Mouse (Mus musculus) forebrain, embryonic 11.5 days (tissue): Measurements from ENCODE around the gene Mif4gd. TPM values are rescaled to one million over a fixed set of nuclear protein-coding genes. Genes with fewer than 3 reads are reported as not detected.

ENCODE experiments used
- ATAC-seq: fragments of 200-750 bp; cut with Nextera tagmentation; replicated peaks from 2 replicates; pipeline ENCODE4 v1.8.0; 2017; ENCODE audit warnings: moderate TSS enrichment; ENCODE audit not compliant: low FRiP score
- DNase-seq: peaks from one replicate; pipeline ENCODE4 v3.0.0-alpha.2; 2017; ENCODE audit warnings: low spot score
- H3K27ac ChIP-seq: fragments of 300-500 bp; sonication (generic); 2 replicates; pipeline ENCODE4 v1.5.1; 2014; ENCODE audit warnings: low read depth, low read length
- H3K27me3 ChIP-seq: fragments of 300-500 bp; sonication (generic); 2 replicates; pipeline ENCODE4 v1.6.1; 2014; ENCODE audit warnings: mild to moderate bottlenecking, low read length, mixed read lengths; ENCODE audit not compliant: control insufficient read depth, insufficient read depth
- H3K36me3 ChIP-seq: fragments of 300-500 bp; sonication (generic); 2 replicates; pipeline ENCODE4 v1.6.1; 2014; ENCODE audit warnings: mild to moderate bottlenecking, low read length, moderate library complexity, mixed read lengths; ENCODE audit not compliant: control insufficient read depth, insufficient read depth
- H3K4me1 ChIP-seq: fragments of 300-500 bp; sonication (generic); replicated peaks from 2 replicates; pipeline ENCODE4 v1.6.1; 2014; ENCODE audit warnings: low read length, mixed read lengths; ENCODE audit not compliant: control insufficient read depth, insufficient read depth
- H3K4me2 ChIP-seq: fragments of 300-500 bp; sonication (generic); 2 replicates; pipeline ENCODE4 v1.6.1; 2014; ENCODE audit warnings: low read depth, mild to moderate bottlenecking, low read length, moderate library complexity, mixed read lengths; ENCODE audit not compliant: severe bottlenecking
- H3K4me3 ChIP-seq: fragments of 300-500 bp; sonication (generic); 2 replicates; pipeline ENCODE4 v1.5.1; 2014; ENCODE audit warnings: low read depth, low read length
- H3K9ac ChIP-seq: fragments of 300-500 bp; sonication (generic); 2 replicates; pipeline ENCODE4 v1.6.1; 2014; ENCODE audit warnings: low read length
- H3K9me3 ChIP-seq: fragments of 300-500 bp; sonication (generic); 2 replicates; pipeline ENCODE4 v1.6.1; 2016; ENCODE audit warnings: low read length, mixed read lengths; ENCODE audit not compliant: control insufficient read depth
- WGBS: fragments of 180-500 bp; shearing (Covaris S2); extraction: QIAGEN DNeasy Blood & Tissue Kit; methylation state at CpG from one replicate; pipeline ENCODE4 v1.1.7; 2014; 5-methylcytosine and 5-hydroxymethylcytosine counted together
- polyA plus RNA-seq: library from polyadenylated mRNA; unstranded; fragments of >200 nt; fragmentation: Nextera tagmentation; extraction: Ambion mirVana; gene quantifications from 2 replicates; pipeline ENCODE4 v1.2.1, GENCODE M21; 2014

The Mif4gd gene
- polyA plus RNA-seq: 19.2 and 22.6 TPM in 2 replicates

DNA sequence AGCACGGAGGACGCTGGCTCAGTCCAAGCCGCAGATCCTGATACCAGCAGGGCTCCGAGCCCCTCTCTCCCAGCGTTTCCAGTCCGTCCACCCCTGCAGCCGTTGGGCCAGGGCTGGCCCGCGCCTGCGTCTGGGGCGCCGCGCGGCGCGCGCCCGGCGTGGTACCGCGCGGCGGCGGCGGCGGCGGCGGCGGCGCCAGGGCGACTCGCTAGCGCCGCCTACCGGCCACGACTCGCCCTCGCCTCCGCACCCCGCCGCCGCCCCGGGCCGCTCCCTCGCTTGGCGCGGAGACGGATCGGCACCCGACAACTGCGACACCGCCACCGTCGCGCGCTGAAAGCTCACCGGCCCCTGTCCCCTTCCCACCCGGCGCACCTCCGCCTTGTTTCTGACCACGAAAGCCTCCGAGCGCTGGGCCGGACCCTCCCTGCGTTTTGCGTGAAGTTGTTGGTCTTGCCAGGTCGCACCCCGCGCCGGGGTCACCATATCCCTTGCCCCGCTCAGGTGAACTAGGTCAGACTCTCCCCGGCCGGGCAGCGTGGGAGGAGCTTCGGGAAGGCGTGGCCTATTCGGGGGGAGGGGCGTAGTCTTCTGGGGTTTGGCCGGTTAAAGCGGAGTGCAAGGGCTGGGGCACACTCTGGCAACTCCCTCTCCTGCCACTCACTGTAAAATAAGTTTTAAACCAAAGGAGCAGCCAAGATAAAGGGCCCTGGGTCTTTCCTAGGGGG lies at the start of gene Mif4gd:
Gene Mif4gd, minus strand, starts transcription at position 560 of the 728 bp plus-strand sequence.
- under 1% methylated on average over 50 of the region's 80 CpGs for WGBS
- H3K9me3 ChIP-seq: no peaks in the 10 kb centered on the region
- ATAC-seq (peak; percentile 85), DNase-seq (peak; percentile 92)
- peak within 1 kb of the TSS; percentile 70 for H3K9ac ChIP-seq
- H3K4me1 ChIP-seq: peaks cover 16% of the 10 kb centered on the region
- H3K4me3 ChIP-seq: peak within 1 kb of the TSS; percentile 53
- H3K36me3 ChIP-seq: peaks cover 2% of the 10 kb centered on the region; the same call in 1 of the 2 replicates
- no peaks in the 10 kb centered on the region for H3K27me3 ChIP-seq
- peak within 1 kb of the TSS; percentile 57 for H3K27ac ChIP-seq
- peak within 1 kb of the TSS; percentile 89 for H3K4me2 ChIP-seq

DNA sequence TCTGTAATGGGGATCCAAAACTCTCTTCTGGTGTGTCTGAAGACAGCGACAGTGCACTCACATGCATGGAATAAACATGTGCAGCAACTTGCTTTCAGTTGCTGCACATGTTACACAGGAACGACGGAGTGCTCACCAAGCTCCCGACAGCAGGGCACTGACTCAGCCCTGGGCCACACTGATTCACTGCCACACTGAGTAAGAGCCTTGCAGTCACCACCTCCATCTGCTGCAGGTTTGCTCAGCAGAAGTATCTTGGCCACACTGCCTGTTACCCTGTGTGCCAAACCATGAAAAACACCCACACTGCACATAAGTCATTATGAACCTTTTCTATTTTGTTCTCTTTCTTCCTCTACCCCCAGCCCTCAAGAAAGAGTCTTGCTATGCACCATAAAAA lies 47.6 kb upstream of the Mif4gd start:
- Histone ChIP-seq H3K4me3 (no peak overlapping the region), H3K4me2 (no peak overlapping the region), H3K27me3 (no peaks in the 10 kb centered on the region), H3K36me3 (no peaks in the 10 kb centered on the region), H3K27ac (no peak overlapping the region), H3K9me3 (no peaks in the 10 kb centered on the region), H3K4me1 (no peaks in the 10 kb centered on the region), H3K9ac (no peak overlapping the region)
- DNase-seq (no peak), ATAC-seq (no peak)
- 96% methylated on average over 4 of the region's 4 CpGs for WGBS

DNA sequence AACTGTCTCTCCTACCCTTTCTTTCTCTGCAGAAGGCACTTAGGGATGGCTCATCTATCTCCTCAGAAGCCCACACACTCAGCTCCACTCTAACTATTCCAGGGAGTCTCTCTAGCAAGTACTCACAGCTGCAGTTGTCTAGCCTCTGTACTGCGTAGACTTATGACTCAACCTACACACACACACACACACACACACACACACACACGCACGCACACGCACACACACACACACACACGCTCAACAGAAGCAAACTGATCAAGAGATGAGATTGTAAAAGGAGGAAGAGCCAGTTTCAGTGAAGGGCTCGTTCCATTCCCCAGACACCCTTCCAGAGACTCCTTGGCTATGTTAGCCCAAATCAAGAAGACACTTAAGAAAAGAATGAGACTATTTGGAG lies 45.8 kb upstream of the Mif4gd start:
- Histone ChIP-seq H3K4me2 (no peak overlapping the region), H3K4me1 (no peaks in the 10 kb centered on the region), H3K4me3 (no peak overlapping the region), H3K36me3 (no peaks in the 10 kb centered on the region; the same call in 1 of the 2 replicates), H3K9me3 (no peaks in the 10 kb centered on the region), H3K9ac (no peak overlapping the region), H3K27ac (no peak overlapping the region), H3K27me3 (no peaks in the 10 kb centered on the region)
- ATAC-seq (no peak), DNase-seq (no peak)
- 94% methylated on average over 6 of the region's 6 CpGs for WGBS

DNA sequence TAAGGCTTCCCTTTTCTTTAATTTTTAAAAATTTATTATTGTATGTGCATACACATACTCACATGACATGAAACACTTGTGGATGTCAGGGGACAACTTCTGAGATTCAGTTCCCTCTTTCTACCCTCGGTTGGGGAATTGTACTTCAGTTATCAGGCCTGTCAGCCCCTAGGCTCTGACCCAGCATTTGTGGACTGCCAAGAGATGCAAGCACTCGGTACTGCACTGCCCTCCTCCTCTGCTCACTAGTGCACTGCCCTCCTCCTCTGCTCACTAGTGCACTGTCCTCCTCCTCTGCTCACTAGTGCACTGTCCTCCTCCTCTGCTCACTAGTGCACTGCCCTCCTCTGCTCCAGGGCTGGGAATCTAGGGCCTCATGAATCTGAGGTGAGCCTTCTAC lies 41.4 kb upstream of the Mif4gd start:
- H3K4me2 ChIP-seq: no peak overlapping the region
- H3K4me3 ChIP-seq: no peak overlapping the region
- no peak for DNase-seq
- no peak overlapping the region for H3K9ac ChIP-seq
- no peak overlapping the region for H3K27ac ChIP-seq
- H3K36me3 ChIP-seq: no peaks in the 10 kb centered on the region; the same call in 1 of the 2 replicates
- no peaks in the 10 kb centered on the region for H3K9me3 ChIP-seq
- H3K27me3 ChIP-seq: no peaks in the 10 kb centered on the region
- WGBS: 86% methylated on average over 2 of the region's 2 CpGs
- no peak for ATAC-seq
- H3K4me1 ChIP-seq: no peaks in the 10 kb centered on the region

DNA sequence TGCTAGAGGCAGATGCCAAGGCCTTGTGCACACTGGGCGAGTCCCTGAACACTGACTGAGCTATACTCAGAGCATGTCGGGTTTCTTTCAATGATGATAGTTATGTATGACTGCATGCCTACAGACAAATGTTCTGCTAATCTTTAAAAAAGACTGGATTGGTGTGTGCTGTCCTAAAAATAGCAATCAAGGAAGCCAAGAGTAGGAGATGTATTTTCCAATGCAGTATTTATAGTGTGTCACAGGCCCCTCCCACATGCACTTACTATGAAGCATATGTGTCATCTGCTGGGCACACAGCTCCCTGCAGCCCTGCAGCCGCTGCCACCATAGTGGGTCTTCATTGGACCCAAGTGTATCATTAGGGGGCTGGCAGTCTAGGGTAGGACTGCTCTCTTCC lies 40.4 kb upstream of the Mif4gd start:
- H3K27me3 ChIP-seq: no peaks in the 10 kb centered on the region
- H3K36me3 ChIP-seq: no peaks in the 10 kb centered on the region; the same call in 1 of the 2 replicates
- H3K4me3 ChIP-seq: no peak overlapping the region
- no peak overlapping the region for H3K9ac ChIP-seq
- no peaks in the 10 kb centered on the region for H3K4me1 ChIP-seq
- no peak overlapping the region for H3K27ac ChIP-seq
- ATAC-seq (no peak), DNase-seq (no peak)
- H3K4me2 ChIP-seq: no peak overlapping the region
- WGBS: 90% methylated on average over 3 of the region's 3 CpGs
- H3K9me3 ChIP-seq: no peaks in the 10 kb centered on the region

DNA sequence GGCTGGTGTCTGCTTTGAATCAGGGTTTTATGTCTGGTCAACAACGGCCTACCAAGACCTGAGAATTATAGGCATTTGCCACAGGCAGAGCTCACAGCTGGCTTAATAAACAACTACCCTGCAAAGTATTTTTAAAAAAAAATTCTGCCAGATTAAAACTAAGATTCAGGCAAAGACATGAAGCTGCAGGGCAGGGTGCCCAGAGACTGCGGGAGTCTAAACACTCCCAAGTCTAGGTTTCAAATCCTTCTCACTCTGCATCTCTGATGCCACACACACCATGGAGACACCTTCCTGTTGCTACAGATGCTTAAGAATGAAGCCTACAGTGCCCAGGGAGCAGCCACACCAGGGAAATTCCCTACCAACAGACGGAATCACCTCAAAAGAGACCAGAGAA lies 38.9 kb upstream of the Mif4gd start:
- no peak overlapping the region for H3K27ac ChIP-seq
- ATAC-seq: no peak
- no peak overlapping the region for H3K4me3 ChIP-seq
- H3K36me3 ChIP-seq: no peaks in the 10 kb centered on the region; the same call in 1 of the 2 replicates
- no peak for DNase-seq
- 88% methylated on average over 3 of the region's 3 CpGs for WGBS
- no peaks in the 10 kb centered on the region for H3K4me1 ChIP-seq
- no peaks in the 10 kb centered on the region for H3K9me3 ChIP-seq
- no peaks in the 10 kb centered on the region for H3K27me3 ChIP-seq
- no peak overlapping the region for H3K4me2 ChIP-seq
- H3K9ac ChIP-seq: no peak overlapping the region

DNA sequence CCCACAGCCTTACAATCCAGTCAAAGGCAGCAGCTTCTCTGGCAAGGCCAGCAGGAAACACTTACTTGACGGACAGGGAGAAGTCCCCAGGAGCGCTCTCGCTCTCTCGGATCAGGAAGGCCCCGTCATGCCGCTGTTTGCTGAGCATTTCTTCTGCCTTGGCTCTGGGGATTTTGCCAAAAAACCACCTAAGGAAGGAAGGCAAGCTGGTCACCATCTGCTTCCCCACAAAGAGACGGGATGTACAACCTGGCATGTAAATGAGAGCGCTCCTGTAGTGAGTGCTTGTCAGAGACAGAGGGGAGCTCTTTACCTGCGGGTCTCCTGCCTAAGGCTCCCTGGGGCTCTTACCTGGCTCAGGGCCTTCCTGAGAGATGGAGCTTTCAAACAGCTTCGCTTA lies 36.9 kb upstream of the Mif4gd start:
- Histone ChIP-seq H3K27ac (no peak overlapping the region), H3K4me1 (no peaks in the 10 kb centered on the region), H3K27me3 (no peaks in the 10 kb centered on the region), H3K9ac (no peak overlapping the region), H3K36me3 (no peaks in the 10 kb centered on the region; the same call in 1 of the 2 replicates), H3K4me3 (no peak overlapping the region), H3K4me2 (no peak overlapping the region), H3K9me3 (no peaks in the 10 kb centered on the region)
- DNase-seq (no peak), ATAC-seq (no peak)
- WGBS: 72% methylated on average over 10 of the region's 10 CpGs

DNA sequence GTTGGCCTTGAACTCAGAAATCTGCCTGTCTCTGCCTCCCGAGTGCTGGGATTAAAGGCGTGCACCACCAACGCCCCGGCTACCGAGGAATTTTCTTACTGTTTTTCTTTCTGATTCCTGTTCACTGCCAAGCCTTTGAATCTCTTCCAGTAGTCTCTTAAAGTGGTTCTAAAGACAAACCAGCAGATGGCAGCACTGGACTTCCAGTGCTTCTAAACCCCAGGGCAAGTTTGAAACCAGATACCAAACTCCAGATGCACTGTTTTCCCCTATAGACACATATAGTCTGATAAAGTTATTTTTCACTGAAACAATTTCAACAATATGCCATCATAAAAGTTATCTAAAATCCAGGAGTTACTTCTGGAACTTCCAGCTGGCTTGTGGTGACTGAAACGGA lies 34.7 kb upstream of the Mif4gd start:
- no peak overlapping the region for H3K27ac ChIP-seq
- H3K27me3 ChIP-seq: no peaks in the 10 kb centered on the region
- no peaks in the 10 kb centered on the region for H3K4me1 ChIP-seq
- H3K9me3 ChIP-seq: no peaks in the 10 kb centered on the region
- H3K36me3 ChIP-seq: no peaks in the 10 kb centered on the region; the same call in 1 of the 2 replicates
- no peak overlapping the region for H3K9ac ChIP-seq
- WGBS: 67% methylated on average over 6 of the region's 6 CpGs
- H3K4me2 ChIP-seq: no peak overlapping the region
- DNase-seq: no peak
- ATAC-seq: no peak
- no peak overlapping the region for H3K4me3 ChIP-seq

DNA sequence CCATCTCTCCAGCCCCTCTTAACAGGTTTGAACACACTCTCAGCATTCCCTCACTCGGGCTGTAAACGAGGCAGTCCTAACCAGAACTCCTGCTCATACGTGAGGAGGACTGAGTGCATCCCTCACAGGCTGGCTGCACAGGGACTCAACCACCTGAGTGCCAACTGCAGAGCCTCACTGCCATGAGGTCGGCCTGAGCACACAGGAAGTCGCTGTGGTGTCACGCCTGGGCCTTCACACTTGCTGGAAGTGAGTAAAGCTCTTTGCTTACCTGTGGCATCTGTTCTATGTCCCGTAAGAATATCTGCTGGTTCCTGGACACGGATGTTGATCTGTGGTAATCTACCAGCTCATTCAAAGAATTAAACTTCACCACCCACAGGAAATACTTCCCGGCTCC lies 33.7 kb upstream of the Mif4gd start:
- Histone ChIP-seq H3K9me3 (no peaks in the 10 kb centered on the region), H3K9ac (no peak overlapping the region), H3K4me1 (no peaks in the 10 kb centered on the region), H3K27ac (no peak overlapping the region), H3K4me3 (no peak overlapping the region), H3K36me3 (no peaks in the 10 kb centered on the region; the same call in 1 of the 2 replicates), H3K27me3 (no peaks in the 10 kb centered on the region), H3K4me2 (no peak overlapping the region)
- DNase-seq: no peak
- WGBS: 95% methylated on average over 9 of the region's 9 CpGs
- ATAC-seq: no peak
